Mouse (Mus musculus): ENCODE results near the gene Rasa4. TPM values are rescaled to one million over a fixed set of nuclear protein-coding genes. Genes with fewer than 3 reads are reported as not detected.
A peak's percentile ranks its signal among the peaks of the same experiment; 100 is the strongest.
"Not testable (repeated sequence)": the region's sequence is repeated elsewhere in the genome, so short reads cannot be mapped to it uniquely, and the experiment has no call there.

The Rasa4 gene
- total and polyA plus RNA-seq, 2 experiments from 2014 or later = 26.8 to 30.6 TPM

- 34% methylated on average over 8 of the region's 8 CpGs for WGBS
- no peak overlapping the region for H3K27ac ChIP-seq (ENCODE audit: low read depth, low read length)
- DNase-seq (ENCODE audit: low spot score) (no peak), ATAC-seq (ENCODE audit: low FRiP score) (no peak)
- TF ChIP-seq CTCF (IDR thresholded peaks at IDR 0.05) = no peak
- no peaks in the 10 kb centered on the region for H3K9me3 ChIP-seq (ENCODE audit: low read length)
- no peak overlapping the region for H3K9ac ChIP-seq (replicated peaks; ENCODE audit: low read length, poor library complexity, severe bottlenecking)
- no peaks in the 10 kb centered on the region for H3K27me3 ChIP-seq (ENCODE audit: insufficient read depth, low read length)
- H3K36me3 ChIP-seq (ENCODE audit: insufficient read depth, low read length) = no peaks in the 10 kb centered on the region
- no peak overlapping the region for H3K4me2 ChIP-seq (ENCODE audit: low read depth, low read length, poor library complexity, severe bottlenecking)
- H3K4me1 ChIP-seq (ENCODE audit: insufficient read depth, low read length) = no peaks in the 10 kb centered on the region
- no peak overlapping the region for H3K4me3 ChIP-seq (ENCODE audit: low read depth, low read length)
Measured at GRCm38 (mm10) chr5:136057085-136057484, 26.6 kb upstream of the Rasa4 start.

GRCm38 (mm10) chr5:136061567-136061966 lies 22.1 kb upstream of the Rasa4 start:
- 10% methylated on average over 12 of the region's 12 CpGs for WGBS
- no peaks in the 10 kb centered on the region for H3K4me1 ChIP-seq (ENCODE audit: insufficient read depth, low read length)
- ATAC-seq (ENCODE audit: low FRiP score) (no peak), DNase-seq (ENCODE audit: low spot score) (peak; percentile 67)
- H3K4me2 ChIP-seq (ENCODE audit: low read depth, low read length, poor library complexity, severe bottlenecking) = no peak overlapping the region
- H3K4me3 ChIP-seq (ENCODE audit: low read depth, low read length) = no peak overlapping the region
- H3K9me3 ChIP-seq (ENCODE audit: low read length) = no peaks in the 10 kb centered on the region
- TF ChIP-seq CTCF (IDR thresholded peaks at IDR 0.05) = peak; percentile 92
- no peak overlapping the region for H3K27ac ChIP-seq (ENCODE audit: low read depth, low read length)
- no peaks in the 10 kb centered on the region for H3K27me3 ChIP-seq (ENCODE audit: insufficient read depth, low read length)
- H3K36me3 ChIP-seq (ENCODE audit: insufficient read depth, low read length) = no peaks in the 10 kb centered on the region
- no peak overlapping the region for H3K9ac ChIP-seq (replicated peaks; ENCODE audit: low read length, poor library complexity, severe bottlenecking)

DNA sequence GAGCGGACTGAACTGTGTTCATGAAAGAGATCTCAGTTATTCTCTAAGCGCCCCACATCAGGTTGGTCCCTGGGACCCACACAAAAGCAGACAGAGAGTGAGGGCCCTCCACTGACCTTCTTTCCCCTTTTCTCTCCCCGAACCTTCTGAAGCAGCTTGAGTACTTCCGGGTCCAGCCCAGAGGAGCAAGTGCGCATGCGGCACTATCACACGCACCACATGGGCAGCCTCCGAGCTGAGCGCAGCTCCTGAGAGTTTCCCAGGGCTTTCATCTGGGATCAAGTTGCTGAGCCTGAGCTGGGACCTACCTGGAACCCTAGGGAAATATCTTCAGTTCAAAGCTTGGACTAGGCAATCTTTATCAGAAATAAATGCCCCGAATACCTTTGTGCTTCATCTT lies 19.8 kb upstream of the Rasa4 start:
- no peak overlapping the region for H3K9ac ChIP-seq (replicated peaks; ENCODE audit: low read length, poor library complexity, severe bottlenecking)

GRCm38 (mm10) chr5:136066404-136067148 lies 17.1 kb upstream of the Rasa4 start:
- not testable (repeated sequence) for DNase-seq (ENCODE audit: low spot score); H3K4me2 ChIP-seq (ENCODE audit: low read depth, low read length, poor library complexity, severe bottlenecking); H3K4me1 ChIP-seq (ENCODE audit: insufficient read depth, low read length); ATAC-seq (ENCODE audit: low FRiP score); H3K27me3 ChIP-seq (ENCODE audit: insufficient read depth, low read length); H3K27ac ChIP-seq (ENCODE audit: low read depth, low read length); H3K9ac ChIP-seq (replicated peaks; ENCODE audit: low read length, poor library complexity, severe bottlenecking); H3K4me3 ChIP-seq (ENCODE audit: low read depth, low read length); H3K36me3 ChIP-seq (ENCODE audit: insufficient read depth, low read length); H3K9me3 ChIP-seq (ENCODE audit: low read length)
- WGBS = 79% methylated on average over 11 of the region's 11 CpGs

More for the DNA sequence above, 19.8 kb upstream of the Rasa4 start:
- Histone ChIP-seq H3K4me3 (ENCODE audit: low read depth, low read length) (no peak overlapping the region), H3K27me3 (ENCODE audit: insufficient read depth, low read length) (no peaks in the 10 kb centered on the region), H3K4me1 (ENCODE audit: insufficient read depth, low read length) (no peaks in the 10 kb centered on the region), H3K36me3 (ENCODE audit: insufficient read depth, low read length) (no peaks in the 10 kb centered on the region), H3K9me3 (ENCODE audit: low read length) (no peaks in the 10 kb centered on the region), H3K4me2 (ENCODE audit: low read depth, low read length, poor library complexity, severe bottlenecking) (no peak overlapping the region), H3K27ac (ENCODE audit: low read depth, low read length) (no peak overlapping the region)
- ATAC-seq (ENCODE audit: low FRiP score) (no peak), DNase-seq (ENCODE audit: low spot score) (no peak)
- WGBS = 91% methylated on average over 10 of the region's 10 CpGs
- TF ChIP-seq CTCF (IDR thresholded peaks at IDR 0.05) = no peak

GRCm38 (mm10) chr5:136069411-136069810 lies 14.3 kb upstream of the Rasa4 start:
- no peak for ATAC-seq (ENCODE audit: low FRiP score)
- Histone ChIP-seq H3K27ac (ENCODE audit: low read depth, low read length) (no peak overlapping the region), H3K9me3 (ENCODE audit: low read length) (no peaks in the 10 kb centered on the region), H3K4me3 (ENCODE audit: low read depth, low read length) (no peak overlapping the region), H3K27me3 (ENCODE audit: insufficient read depth, low read length) (no peaks in the 10 kb centered on the region), H3K4me1 (ENCODE audit: insufficient read depth, low read length) (no peaks in the 10 kb centered on the region), H3K36me3 (ENCODE audit: insufficient read depth, low read length) (no peaks in the 10 kb centered on the region), H3K9ac (replicated peaks; ENCODE audit: low read length, poor library complexity, severe bottlenecking) (no peak overlapping the region), H3K4me2 (ENCODE audit: low read depth, low read length, poor library complexity, severe bottlenecking) (no peak overlapping the region)
- WGBS = 58% methylated on average over 2 of the region's 2 CpGs
- no peak for DNase-seq (ENCODE audit: low spot score)
- TF ChIP-seq CTCF (IDR thresholded peaks at IDR 0.05) = no peak

- Histone ChIP-seq H3K9me3 (ENCODE audit: low read length) (no peaks in the 10 kb centered on the region), H3K9ac (replicated peaks; ENCODE audit: low read length, poor library complexity, severe bottlenecking) (no peak overlapping the region), H3K36me3 (ENCODE audit: insufficient read depth, low read length) (no peaks in the 10 kb centered on the region), H3K27me3 (ENCODE audit: insufficient read depth, low read length) (no peaks in the 10 kb centered on the region), H3K4me2 (ENCODE audit: low read depth, low read length, poor library complexity, severe bottlenecking) (no peak overlapping the region), H3K4me3 (ENCODE audit: low read depth, low read length) (no peak overlapping the region), H3K4me1 (ENCODE audit: insufficient read depth, low read length) (no peaks in the 10 kb centered on the region), H3K27ac (ENCODE audit: low read depth, low read length) (no peak overlapping the region)
- ATAC-seq (ENCODE audit: low FRiP score) (no peak), DNase-seq (ENCODE audit: low spot score) (no peak)
- WGBS = 54% methylated on average over 6 of the region's 6 CpGs
- TF ChIP-seq CTCF (IDR thresholded peaks at IDR 0.05) = no peak
Measured at GRCm38 (mm10) chr5:136073051-136073450, 10.7 kb upstream of the Rasa4 start.
